Mouse (Mus musculus) bone marrow, adult 2 months (tissue): Measurements from ENCODE around the gene Padi2. TPM values are rescaled to one million over a fixed set of nuclear protein-coding genes. Genes with fewer than 3 reads are reported as not detected.

ENCODE experiments used
- H3K27ac ChIP-seq: fragments of 200-500 bp; 2 replicates; pipeline ENCODE4 v1.5.1; 2012; ENCODE audit warnings: low read depth, mild to moderate bottlenecking, control low read depth, inconsistent platforms, low read length; ENCODE audit not compliant: control insufficient read depth, poor library complexity, insufficient read depth
- H3K4me1 ChIP-seq: fragments of 200-500 bp; 2 replicates; pipeline ENCODE4 v1.6.1; 2011; ENCODE audit warnings: low read length; ENCODE audit not compliant: control insufficient read depth, insufficient read depth
- H3K4me3 ChIP-seq: fragments of 200-500 bp; replicated peaks from 2 replicates; pipeline ENCODE3; 2011; ENCODE audit warnings: mild to moderate bottlenecking, low read depth, low read length, control low read depth; ENCODE audit not compliant: control insufficient read depth
- CTCF ChIP-seq: fragments of 200-500 bp; IDR thresholded peaks from 2 replicates; pipeline ENCODE4 v1.5.1; 2011; ENCODE audit warnings: low read length, control low read depth; ENCODE audit not compliant: control insufficient read depth, insufficient read depth
- POLR2A ChIP-seq: fragments of 200-500 bp; IDR thresholded peaks from 2 replicates; pipeline ENCODE4 v1.6.1; 2011; ENCODE audit warnings: low read depth, mild to moderate bottlenecking, control low read depth, low read length, borderline replicate concordance; ENCODE audit not compliant: control insufficient read depth
- WGBS: fragments of 180-500 bp; shearing (Covaris S2); methylation state at CpG from one replicate; pipeline ENCODE4 v1.1.7; 2018; 5-methylcytosine and 5-hydroxymethylcytosine counted together
- polyA plus RNA-seq: library from polyadenylated mRNA; stranded (reverse); fragments of >200 nt; gene quantifications from 2 replicates; pipeline ENCODE4 v1.2.4, GENCODE M21; 2011; ENCODE audit warnings: low replicate concordance; ENCODE audit not compliant: missing spikeins, insufficient read depth, insufficient read length

Gene Padi2
- polyA plus RNA-seq, 1 experiment, result 11.4 TPM

DNA sequence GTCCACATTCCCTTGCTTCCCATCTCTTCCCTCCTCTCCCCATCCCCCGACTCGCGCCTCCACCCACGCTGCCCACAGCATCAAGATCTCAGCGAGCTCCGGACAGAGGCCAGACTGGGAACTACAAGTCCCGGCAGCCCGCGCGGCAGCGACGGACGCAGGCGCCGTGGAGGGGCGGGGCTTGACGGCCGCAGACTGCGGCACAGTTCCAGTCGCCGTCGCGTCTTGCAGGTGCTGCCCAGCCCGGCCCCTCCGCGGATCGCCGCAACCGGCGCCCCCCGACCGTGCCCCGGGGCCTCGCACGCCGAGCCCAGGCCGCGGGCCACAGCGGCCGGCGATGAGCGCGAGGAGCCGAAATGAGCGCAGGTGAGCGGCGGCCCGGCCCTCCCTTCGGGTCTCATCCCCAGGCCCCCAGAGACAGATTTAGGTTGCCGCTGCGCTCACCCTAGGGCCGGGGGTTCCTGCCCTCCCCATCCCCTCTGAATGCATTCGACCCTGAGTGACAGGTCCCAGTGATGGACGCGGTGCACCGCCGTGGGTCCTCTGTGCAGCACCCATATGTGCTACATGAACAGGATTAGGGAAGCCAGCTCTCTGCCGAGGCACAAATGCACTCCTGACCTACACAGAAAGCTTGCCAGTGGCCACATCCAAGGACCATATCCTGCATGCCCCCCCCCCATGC, 80.7 kb downstream of the Padi2 start, which contains the start of gene Atp13a2:
Atp13a2 (plus strand) TSS at position 163 of the 685 bp plus-strand sequence.
- H3K4me3 ChIP-seq, result peak within 1 kb of the TSS; percentile 87
- peak within 1 kb of the TSS; percentile 68 for H3K27ac ChIP-seq
- TF ChIP-seq CTCF (no peak), POLR2A (peak; percentile 46; the same call in 1 of the 2 replicates)
- peaks cover 6% of the 10 kb centered on the region for H3K4me1 ChIP-seq
- WGBS, result under 1% methylated on average over 58 of the region's 58 CpGs

DNA sequence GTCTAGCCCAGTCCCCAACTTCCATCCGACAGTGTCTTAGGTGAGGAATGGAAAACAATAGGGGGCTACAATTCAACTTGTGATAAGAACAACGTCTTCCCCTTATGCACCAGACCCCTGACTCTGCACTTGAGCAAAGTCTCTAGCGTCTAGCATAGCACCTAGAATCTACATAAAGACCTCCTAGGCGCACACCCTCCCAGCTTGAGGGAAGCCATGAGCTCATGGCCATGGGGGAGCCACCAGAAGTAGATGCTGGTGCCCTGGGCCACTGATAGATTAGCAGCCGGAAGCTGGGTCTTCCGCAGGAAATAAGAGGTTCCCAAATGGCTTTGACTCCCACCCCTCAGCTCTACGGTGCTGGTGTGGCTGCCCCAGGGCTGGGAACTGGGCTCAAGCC, 81.3 kb downstream of the Padi2 start:
- Histone ChIP-seq H3K4me3 (peak overlapping the region; percentile 87), H3K4me1 (peaks cover 6% of the 10 kb centered on the region), H3K27ac (peak overlapping the region; percentile 68)
- WGBS, result 2% methylated on average over 7 of the region's 7 CpGs
- TF ChIP-seq POLR2A (no peak), CTCF (no peak)

DNA sequence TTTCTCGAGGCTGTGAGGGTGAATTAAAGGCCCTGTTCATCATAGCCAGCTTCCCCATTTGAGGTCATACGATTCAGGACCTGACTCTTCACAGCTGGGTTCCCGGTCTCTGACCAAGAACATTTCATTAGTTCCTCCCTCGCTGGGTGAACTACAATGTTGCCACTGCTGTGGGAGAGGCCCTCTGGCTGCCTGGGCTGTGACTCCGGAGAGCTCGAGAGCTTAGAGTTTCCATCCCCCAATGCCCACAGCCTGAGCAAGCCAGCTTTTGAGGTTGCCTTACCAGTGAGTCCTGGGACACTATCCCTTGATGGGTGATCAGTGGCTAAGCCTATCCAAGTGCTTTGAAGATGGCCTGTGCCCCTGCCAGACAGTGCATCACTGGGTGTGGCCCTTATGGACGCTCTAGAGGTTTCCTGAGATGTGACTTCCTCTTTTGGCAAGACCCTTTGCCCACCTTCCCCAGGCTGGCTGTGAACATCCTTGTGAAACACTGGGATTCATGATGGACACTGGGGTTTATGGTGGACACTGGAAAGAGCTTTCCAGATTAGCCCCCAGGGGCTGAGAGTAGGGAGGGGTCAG, 82.7 kb downstream of the Padi2 start:
- Histone ChIP-seq H3K4me1 (peaks cover 4% of the 10 kb centered on the region), H3K27ac (peak overlapping the region; percentile 89), H3K4me3 (peak overlapping the region; percentile 8)
- no peak for TF ChIP-seq POLR2A
- 7% methylated on average over 7 of the region's 7 CpGs for WGBS

DNA sequence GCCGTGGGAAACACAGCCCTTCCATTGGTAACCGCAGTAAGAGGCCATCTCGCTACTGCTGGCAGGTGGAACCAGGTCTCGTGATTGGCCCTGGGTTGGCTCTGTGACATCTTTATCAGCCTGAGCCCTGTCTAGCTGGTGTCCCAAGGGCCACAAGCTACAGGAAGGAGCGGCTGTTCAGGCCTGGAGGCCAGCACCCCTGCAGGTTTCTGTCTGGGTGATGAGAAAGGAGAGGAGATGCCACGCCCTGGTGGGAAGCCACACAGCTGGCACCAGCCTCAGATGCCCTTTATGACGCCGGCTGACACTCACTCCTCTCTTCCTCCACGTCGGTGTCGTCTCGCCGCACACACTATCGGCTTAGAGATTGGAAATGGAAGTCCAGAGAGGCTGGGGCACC, 83.3 kb downstream of the Padi2 start:
- Histone ChIP-seq H3K4me3 (no peak overlapping the region), H3K4me1 (peaks cover 4% of the 10 kb centered on the region), H3K27ac (peak overlapping the region; percentile 89)
- WGBS, result 57% methylated on average over 14 of the region's 14 CpGs
- TF ChIP-seq CTCF, result no peak
- no peak for TF ChIP-seq POLR2A

DNA sequence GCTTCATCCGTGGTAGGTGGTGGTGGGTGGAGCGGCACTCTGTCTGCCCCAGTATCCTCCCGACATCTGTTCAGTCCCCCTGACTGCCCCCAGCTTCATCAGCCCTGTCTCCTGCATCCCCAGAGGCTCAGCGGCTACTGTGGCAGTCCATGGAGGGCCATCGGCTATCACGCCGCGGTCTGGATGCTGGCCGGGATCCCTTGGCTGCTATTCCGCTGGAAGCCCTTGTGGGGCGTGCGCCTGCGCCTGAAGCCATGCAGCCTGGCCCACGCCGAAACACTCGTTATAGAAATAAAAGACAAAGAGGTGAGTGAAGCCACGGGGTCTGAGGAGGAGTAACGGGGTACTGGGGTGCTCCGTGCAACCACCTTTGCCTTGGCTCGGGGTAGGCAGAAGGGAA, 86.1 kb downstream of the Padi2 start:
- 93% methylated on average over 20 of the region's 20 CpGs for WGBS
- Histone ChIP-seq H3K4me1 (peaks cover 4% of the 10 kb centered on the region), H3K4me3 (no peak overlapping the region), H3K27ac (no peak overlapping the region)
- TF ChIP-seq POLR2A (no peak), CTCF (no peak)

DNA sequence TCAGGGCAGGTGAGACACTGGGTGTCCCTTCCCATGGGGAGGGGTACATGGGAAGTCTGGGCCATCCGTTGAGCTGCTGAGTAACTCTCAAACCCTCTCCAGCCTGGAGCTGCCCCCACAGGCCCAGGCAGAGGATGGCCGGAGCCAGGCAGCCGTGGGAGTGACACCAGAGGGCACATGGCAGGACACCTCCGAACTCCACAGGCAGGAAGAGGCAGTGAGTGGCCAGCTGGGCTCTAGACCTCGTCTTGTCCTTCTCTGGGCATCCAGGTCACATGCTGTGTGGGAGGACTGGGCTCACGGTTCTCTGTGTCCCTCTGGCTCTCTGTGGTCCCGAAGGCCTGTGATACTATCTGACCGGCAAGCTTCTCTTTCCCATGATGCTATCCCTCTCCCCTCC, 87.7 kb downstream of the Padi2 start:
- no peak overlapping the region for H3K27ac ChIP-seq
- 88% methylated on average over 8 of the region's 8 CpGs for WGBS
- TF ChIP-seq POLR2A, result no peak
- no peak for TF ChIP-seq CTCF
- no peak overlapping the region for H3K4me3 ChIP-seq
- peaks cover 3% of the 10 kb centered on the region for H3K4me1 ChIP-seq

DNA sequence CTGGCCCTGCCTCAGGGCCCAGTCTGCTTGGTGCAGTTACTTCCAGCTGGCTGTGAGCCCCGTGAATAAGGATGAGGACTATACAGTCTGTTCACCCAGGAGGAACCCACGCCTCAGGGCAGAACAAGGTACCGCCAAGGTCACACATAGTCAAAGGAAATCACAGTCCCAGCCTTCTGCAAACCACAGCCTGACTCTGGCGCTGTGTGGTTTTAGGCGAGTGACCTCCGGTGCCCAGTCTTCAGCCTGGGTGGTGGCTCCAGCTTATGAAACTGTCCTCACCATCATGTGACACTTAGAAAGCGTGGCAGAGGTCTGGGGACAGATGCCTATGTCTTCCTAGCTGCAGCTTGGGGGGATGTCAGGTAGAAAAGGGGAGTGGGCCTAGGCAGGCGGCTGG, 89.7 kb downstream of the Padi2 start:
- 66% methylated on average over 8 of the region's 8 CpGs for WGBS
- Histone ChIP-seq H3K4me3 (no peak overlapping the region), H3K4me1 (no peaks in the 10 kb centered on the region), H3K27ac (no peak overlapping the region)
- no peak for TF ChIP-seq CTCF
- no peak for TF ChIP-seq POLR2A

DNA sequence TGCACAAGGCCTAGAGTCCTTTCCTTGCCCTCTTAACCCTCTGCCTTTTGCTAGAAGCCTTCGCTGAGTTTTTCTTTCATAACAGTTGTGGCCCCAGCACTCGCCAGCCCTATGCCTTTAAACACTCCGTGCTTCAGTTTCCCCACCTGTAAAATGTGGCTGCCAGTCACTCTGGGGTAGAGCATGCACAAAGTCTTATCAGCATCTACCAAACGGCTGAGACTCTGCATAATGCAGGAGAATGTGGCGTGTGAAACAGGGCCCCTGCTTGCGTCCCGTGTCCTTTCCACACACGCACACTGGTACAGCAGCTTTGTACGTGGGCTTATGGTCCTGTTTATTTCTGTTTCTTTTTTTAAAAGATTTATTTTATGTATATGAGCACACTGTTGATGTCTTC, 90.7 kb downstream of the Padi2 start:
- H3K4me3 ChIP-seq, result no peak overlapping the region
- no peak overlapping the region for H3K27ac ChIP-seq
- WGBS, result 71% methylated on average over 9 of the region's 9 CpGs
- no peaks in the 10 kb centered on the region for H3K4me1 ChIP-seq
- TF ChIP-seq CTCF (no peak), POLR2A (no peak)

Other genes with a start within 250 kb of the Padi2 start
- gene Arhgef10l, start 240.3 kb upstream of the Padi2 start, polyA plus RNA-seq, result 7.0 and 11.0 TPM in 2 replicates
- gene Rcc2, start 205.8 kb upstream of the Padi2 start, polyA plus RNA-seq, result 92.8 and 105 TPM in 2 replicates
- gene Padi6, start 163.7 kb upstream of the Padi2 start, polyA plus RNA-seq, result not detected in 2 replicates
- 15.2 and 60.1 TPM in 2 replicates for gene Padi4, start 132.1 kb upstream of the Padi2 start, polyA plus RNA-seq
- 1.1 TPM in 1 of 2 replicates, not detected in the other for gene Padi3, start 95.7 kb upstream of the Padi2 start, polyA plus RNA-seq
- gene Padi1, start 60.6 kb upstream of the Padi2 start, polyA plus RNA-seq, result not detected in 2 replicates
- 33.6 and 65.3 TPM in 2 replicates for gene Sdhb, start 54.9 kb downstream of the Padi2 start, polyA plus RNA-seq
- 28.4 and 46.7 TPM in 2 replicates for gene Atp13a2, start 80.5 kb downstream of the Padi2 start, polyA plus RNA-seq
- 1.9 and 4.0 TPM in 2 replicates for gene Mfap2, start 104.1 kb downstream of the Padi2 start, polyA plus RNA-seq
- gene Crocc, start 154.2 kb downstream of the Padi2 start, polyA plus RNA-seq, result 4.6 and 9.6 TPM in 2 replicates
- gene Necap2, start 172.0 kb downstream of the Padi2 start, polyA plus RNA-seq, result 69.2 and 91.5 TPM in 2 replicates
- not detected in 2 replicates for gene Spata21, start 182.0 kb downstream of the Padi2 start, polyA plus RNA-seq
- gene Szrd1, start 233.4 kb downstream of the Padi2 start, polyA plus RNA-seq, result 23.6 and 31.2 TPM in 2 replicates
- gene Fbxo42, start 241.6 kb downstream of the Padi2 start, polyA plus RNA-seq, result 7.9 and 9.2 TPM in 2 replicates